Mouse (Mus musculus): ENCODE measurements at regions not wholly inside any gene's neighbourhood (a gene's known extent, or its start where the extent isn't known, plus 50 kb on each side); places are given as distances from the start of the nearest gene placed in this dataset.

GRCm38 (mm10) chr4:66622650-66623394 is 204.6 kb upstream of the Tlr4 start:
- Histone ChIP-seq H3K4me3 (ENCODE audit: low read length) (no peak overlapping the region), H3K27me3 (replicated peaks; ENCODE audit: control insufficient read depth, insufficient read depth, low read length) (no peaks in the 10 kb centered on the region), H3K36me3 (ENCODE audit: control insufficient read depth, insufficient read depth, low read length) (no peaks in the 10 kb centered on the region), H3K27ac (ENCODE audit: low read depth, low read length) (no peak overlapping the region), H3K9ac (ENCODE audit: low read depth, low read length) (no peak overlapping the region), H3K9me3 (ENCODE audit: control insufficient read depth, low read length) (no peaks in the 10 kb centered on the region), H3K4me2 (ENCODE audit: low read length) (no peak overlapping the region), H3K4me1 (ENCODE audit: control insufficient read depth, insufficient read depth, low read depth, low read length) (no peaks in the 10 kb centered on the region)
- WGBS, result 65% methylated on average over 5 of the region's 5 CpGs
- ATAC-seq, result no peak

DNA sequence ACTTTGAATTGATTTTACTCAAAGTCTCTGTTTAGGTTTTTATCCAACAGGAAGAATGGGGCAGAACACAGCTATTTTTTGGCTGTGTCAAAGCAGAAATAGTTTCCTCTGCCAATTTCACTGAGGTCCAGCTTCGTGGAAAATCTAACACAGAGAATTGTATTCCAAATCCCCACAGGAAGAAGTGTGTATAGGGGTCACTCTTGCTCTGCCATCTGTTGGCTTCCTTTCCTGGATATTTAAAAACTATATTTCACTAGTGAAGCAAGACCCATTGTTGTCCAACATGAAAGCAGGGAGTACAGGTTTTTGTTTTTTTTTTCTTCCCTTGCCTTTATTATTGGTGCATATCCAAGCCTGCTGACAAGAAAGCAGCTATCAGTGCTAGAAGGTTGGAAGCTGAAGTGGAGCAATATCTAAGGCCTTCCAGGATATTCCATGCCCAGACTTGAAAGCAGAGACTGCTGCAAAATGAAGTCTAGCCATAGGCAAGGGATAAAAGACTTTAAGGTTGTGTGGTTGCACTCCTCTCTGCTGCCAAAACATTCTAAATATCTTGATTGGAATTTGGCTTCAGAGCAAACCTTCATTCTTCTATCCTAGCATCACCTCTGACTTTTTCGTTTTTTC is 208.5 kb upstream of the Tlr4 start:
- H3K36me3 ChIP-seq (ENCODE audit: control insufficient read depth, insufficient read depth, low read length), result no peaks in the 10 kb centered on the region
- no peak overlapping the region for H3K9ac ChIP-seq (ENCODE audit: low read depth, low read length)
- 69% methylated on average over 2 of the region's 2 CpGs for WGBS
- no peak overlapping the region for H3K4me3 ChIP-seq (ENCODE audit: low read length)
- H3K27me3 ChIP-seq (replicated peaks; ENCODE audit: control insufficient read depth, insufficient read depth, low read length), result no peaks in the 10 kb centered on the region
- H3K4me1 ChIP-seq (ENCODE audit: control insufficient read depth, insufficient read depth, low read depth, low read length), result no peaks in the 10 kb centered on the region
- no peak for ATAC-seq
- H3K4me2 ChIP-seq (ENCODE audit: low read length), result no peak overlapping the region
- H3K27ac ChIP-seq (ENCODE audit: low read depth, low read length), result no peak overlapping the region
- no peaks in the 10 kb centered on the region for H3K9me3 ChIP-seq (ENCODE audit: control insufficient read depth, low read length)

DNA sequence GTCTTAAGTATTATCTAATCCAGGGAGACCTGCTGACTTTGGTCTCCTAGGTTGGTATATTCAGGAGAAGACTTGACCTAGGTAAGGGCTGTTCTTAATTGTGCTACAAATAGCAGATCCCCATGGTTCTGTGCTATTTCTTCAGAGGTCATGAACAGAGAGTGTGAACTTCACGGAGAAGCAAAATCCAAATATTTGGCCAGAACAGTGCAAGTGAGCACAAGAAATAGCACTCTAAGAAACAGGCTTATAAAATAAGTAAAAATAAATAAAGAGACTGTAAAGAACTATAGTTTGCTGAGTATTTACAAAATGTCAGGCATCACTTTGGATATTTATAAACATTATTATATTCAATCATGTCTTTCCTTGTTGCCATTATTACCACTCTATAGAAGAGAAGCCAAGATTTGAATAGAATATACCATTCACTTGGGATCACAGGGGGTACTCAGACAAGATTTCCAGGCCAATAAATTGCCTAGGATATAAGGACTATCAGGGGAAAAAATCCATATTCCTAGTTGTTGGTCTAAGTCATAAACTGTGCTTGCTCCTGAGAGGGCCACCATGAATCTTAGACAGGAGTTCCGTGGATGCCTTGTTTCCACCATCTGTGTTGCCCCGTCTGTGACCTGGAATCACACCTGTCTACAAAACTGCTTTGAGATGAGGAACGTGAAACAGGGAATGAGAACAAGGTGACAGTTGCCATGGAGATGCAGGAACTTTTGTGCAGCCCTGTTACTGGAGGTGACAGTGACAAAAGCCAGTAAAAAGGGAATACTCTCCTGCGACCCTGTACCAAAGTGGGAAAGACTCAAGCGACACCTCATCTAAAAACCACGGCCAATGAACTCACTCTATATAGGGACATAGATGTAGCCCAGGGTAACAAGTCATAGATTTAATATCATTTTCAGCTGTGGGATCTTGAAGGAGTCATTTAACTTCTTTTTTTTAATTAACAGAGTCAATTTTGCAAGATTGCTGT is 209.3 kb upstream of the Tlr4 start:
- Histone ChIP-seq H3K4me2 (ENCODE audit: low read length) (no peak overlapping the region), H3K27ac (ENCODE audit: low read depth, low read length) (no peak overlapping the region), H3K9ac (ENCODE audit: low read depth, low read length) (no peak overlapping the region), H3K4me3 (ENCODE audit: low read length) (no peak overlapping the region), H3K27me3 (replicated peaks; ENCODE audit: control insufficient read depth, insufficient read depth, low read length) (no peaks in the 10 kb centered on the region), H3K36me3 (ENCODE audit: control insufficient read depth, insufficient read depth, low read length) (no peaks in the 10 kb centered on the region), H3K9me3 (ENCODE audit: control insufficient read depth, low read length) (no peaks in the 10 kb centered on the region), H3K4me1 (ENCODE audit: control insufficient read depth, insufficient read depth, low read depth, low read length) (no peaks in the 10 kb centered on the region)
- 81% methylated on average over 7 of the region's 7 CpGs for WGBS
- no peak for ATAC-seq

GRCm38 (mm10) chr4:66617101-66617500 is 210.3 kb upstream of the Tlr4 start:
- no peak overlapping the region for H3K4me2 ChIP-seq (ENCODE audit: low read length)
- 84% methylated on average over 4 of the region's 4 CpGs for WGBS
- H3K27me3 ChIP-seq (replicated peaks; ENCODE audit: control insufficient read depth, insufficient read depth, low read length), result no peaks in the 10 kb centered on the region
- no peak overlapping the region for H3K4me3 ChIP-seq (ENCODE audit: low read length)
- H3K36me3 ChIP-seq (ENCODE audit: control insufficient read depth, insufficient read depth, low read length), result no peaks in the 10 kb centered on the region
- ATAC-seq, result no peak
- H3K27ac ChIP-seq (ENCODE audit: low read depth, low read length), result no peak overlapping the region
- no peaks in the 10 kb centered on the region for H3K4me1 ChIP-seq (ENCODE audit: control insufficient read depth, insufficient read depth, low read depth, low read length)
- no peaks in the 10 kb centered on the region for H3K9me3 ChIP-seq (ENCODE audit: control insufficient read depth, low read length)
- H3K9ac ChIP-seq (ENCODE audit: low read depth, low read length), result no peak overlapping the region

DNA sequence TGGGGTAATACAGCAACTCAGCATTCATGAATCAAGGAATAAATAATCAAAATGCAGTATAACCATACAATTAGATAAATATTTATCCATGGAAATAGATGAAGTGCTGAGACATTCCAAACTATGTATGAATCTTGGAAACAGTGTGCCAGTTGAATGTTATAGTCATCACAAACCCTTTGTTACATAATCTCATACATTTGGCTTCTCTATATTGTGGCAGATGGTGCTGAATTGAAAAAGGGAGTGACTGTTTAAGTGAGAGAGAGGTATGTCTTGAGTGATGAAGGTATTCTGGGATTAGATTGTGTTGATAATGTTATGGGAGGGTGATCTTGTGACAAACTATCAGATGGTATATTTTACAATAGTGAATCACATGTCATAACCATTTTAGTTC is 200.4 kb upstream of the Astn2 start:
- H3K4me2 ChIP-seq (ENCODE audit: low read length), result no peak overlapping the region

DNA sequence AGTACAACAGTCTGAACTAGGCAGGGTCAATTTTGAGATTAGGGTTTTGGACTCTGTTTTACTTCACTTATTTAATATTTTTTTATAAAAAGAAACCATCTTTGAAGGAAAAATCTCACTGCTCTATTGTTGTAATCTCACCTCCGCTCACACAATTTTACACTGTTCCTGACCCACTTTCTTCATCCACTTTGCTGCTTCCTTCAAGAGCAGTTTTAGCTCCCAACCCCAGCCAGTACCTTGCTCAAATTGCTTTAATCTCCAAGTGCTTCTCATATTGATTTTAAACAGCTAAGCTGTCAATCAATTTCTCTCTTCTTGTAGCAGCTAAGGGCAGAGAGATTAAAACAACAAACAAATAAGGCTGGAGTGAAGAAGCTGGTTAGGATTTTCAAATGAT is 194.3 kb upstream of the Astn2 start:
- Histone ChIP-seq H3K4me1 (ENCODE audit: control insufficient read depth, insufficient read depth, low read depth, low read length) (no peaks in the 10 kb centered on the region), H3K4me2 (ENCODE audit: low read length) (no peak overlapping the region), H3K4me3 (ENCODE audit: low read length) (no peak overlapping the region), H3K27me3 (replicated peaks; ENCODE audit: control insufficient read depth, insufficient read depth, low read length) (no peaks in the 10 kb centered on the region), H3K27ac (ENCODE audit: low read depth, low read length) (no peak overlapping the region), H3K36me3 (ENCODE audit: control insufficient read depth, insufficient read depth, low read length) (no peaks in the 10 kb centered on the region), H3K9ac (ENCODE audit: low read depth, low read length) (no peak overlapping the region), H3K9me3 (ENCODE audit: control insufficient read depth, low read length) (no peaks in the 10 kb centered on the region)
- 100% methylated on average over 1 of the region's 1 CpGs for WGBS
- no peak for ATAC-seq

More for the DNA sequence above, 200.4 kb upstream of the Astn2 start:
- no peaks in the 10 kb centered on the region for H3K36me3 ChIP-seq (ENCODE audit: control insufficient read depth, insufficient read depth, low read length)
- H3K27me3 ChIP-seq (replicated peaks; ENCODE audit: control insufficient read depth, insufficient read depth, low read length), result no peaks in the 10 kb centered on the region
- H3K9ac ChIP-seq (ENCODE audit: low read depth, low read length), result no peak overlapping the region
- no peaks in the 10 kb centered on the region for H3K4me1 ChIP-seq (ENCODE audit: control insufficient read depth, insufficient read depth, low read depth, low read length)
- H3K9me3 ChIP-seq (ENCODE audit: control insufficient read depth, low read length), result no peaks in the 10 kb centered on the region
- H3K27ac ChIP-seq (ENCODE audit: low read depth, low read length), result no peak overlapping the region
- no peak overlapping the region for H3K4me3 ChIP-seq (ENCODE audit: low read length)
- no peak for ATAC-seq

DNA sequence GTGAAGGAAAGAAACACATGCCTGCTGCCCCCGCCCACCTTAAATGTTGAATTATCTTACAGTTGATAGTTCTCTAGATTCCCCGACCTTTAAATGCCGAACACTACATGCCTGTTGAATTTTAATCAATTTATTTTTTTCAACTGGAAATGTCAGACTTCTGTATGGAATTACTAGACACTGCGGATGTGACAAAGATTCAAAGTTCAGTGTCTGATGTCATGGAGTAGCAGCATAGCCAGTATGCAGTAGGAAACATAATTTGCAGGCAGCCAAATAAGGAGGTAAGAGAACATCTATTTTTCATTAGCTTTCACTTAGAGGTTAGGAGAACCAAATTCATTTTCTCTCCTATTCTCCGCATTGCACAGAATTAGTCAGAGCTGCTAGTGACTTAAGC is 182.2 kb upstream of the Astn2 start:
- Histone ChIP-seq H3K9me3 (ENCODE audit: control insufficient read depth, low read length) (no peaks in the 10 kb centered on the region), H3K36me3 (ENCODE audit: control insufficient read depth, insufficient read depth, low read length) (no peaks in the 10 kb centered on the region), H3K4me2 (ENCODE audit: low read length) (no peak overlapping the region), H3K9ac (ENCODE audit: low read depth, low read length) (no peak overlapping the region), H3K4me3 (ENCODE audit: low read length) (no peak overlapping the region), H3K27ac (ENCODE audit: low read depth, low read length) (no peak overlapping the region), H3K4me1 (ENCODE audit: control insufficient read depth, insufficient read depth, low read depth, low read length) (peaks cover 3% of the 10 kb centered on the region; the same call in 1 of the 2 replicates), H3K27me3 (replicated peaks; ENCODE audit: control insufficient read depth, insufficient read depth, low read length) (no peaks in the 10 kb centered on the region)
- ATAC-seq, result peak; percentile 42
- 46% methylated on average over 5 of the region's 5 CpGs for WGBS

GRCm38 (mm10) chr4:66586166-66586565 is 181.8 kb upstream of the Astn2 start:
- Histone ChIP-seq H3K9ac (ENCODE audit: low read depth, low read length) (no peak overlapping the region), H3K4me2 (ENCODE audit: low read length) (no peak overlapping the region), H3K36me3 (ENCODE audit: control insufficient read depth, insufficient read depth, low read length) (no peaks in the 10 kb centered on the region), H3K27me3 (replicated peaks; ENCODE audit: control insufficient read depth, insufficient read depth, low read length) (no peaks in the 10 kb centered on the region), H3K9me3 (ENCODE audit: control insufficient read depth, low read length) (no peaks in the 10 kb centered on the region), H3K27ac (ENCODE audit: low read depth, low read length) (no peak overlapping the region), H3K4me1 (ENCODE audit: control insufficient read depth, insufficient read depth, low read depth, low read length) (peaks cover 3% of the 10 kb centered on the region; the same call in 1 of the 2 replicates), H3K4me3 (ENCODE audit: low read length) (no peak overlapping the region)
- peak; percentile 68 for ATAC-seq
- WGBS, result 12% methylated on average over 3 of the region's 3 CpGs

DNA sequence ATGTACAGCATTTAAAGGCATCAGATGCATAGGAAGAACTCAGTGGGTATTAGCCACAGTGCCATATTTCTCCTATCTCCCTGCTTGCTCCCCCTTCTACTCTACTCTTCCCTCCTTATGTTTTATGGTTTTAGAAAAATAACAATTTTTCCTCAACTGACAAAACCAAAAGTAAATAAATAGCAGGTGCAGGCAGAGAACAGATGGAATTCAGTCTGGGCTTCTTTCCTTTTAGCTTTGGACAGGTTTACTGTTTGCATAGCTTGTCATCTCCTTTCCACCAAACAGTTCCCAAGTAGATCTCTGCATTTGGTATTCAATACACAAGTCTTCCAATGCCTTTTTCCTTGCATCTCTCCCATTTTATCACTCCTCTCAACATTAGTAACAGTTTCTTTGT is 152.5 kb upstream of the Astn2 start:
- Histone ChIP-seq H3K36me3 (ENCODE audit: control insufficient read depth, insufficient read depth, low read length) (no peaks in the 10 kb centered on the region), H3K9me3 (ENCODE audit: control insufficient read depth, low read length) (no peaks in the 10 kb centered on the region), H3K27ac (ENCODE audit: low read depth, low read length) (no peak overlapping the region), H3K4me1 (ENCODE audit: control insufficient read depth, insufficient read depth, low read depth, low read length) (no peaks in the 10 kb centered on the region), H3K4me2 (ENCODE audit: low read length) (no peak overlapping the region), H3K9ac (ENCODE audit: low read depth, low read length) (no peak overlapping the region), H3K4me3 (ENCODE audit: low read length) (no peak overlapping the region), H3K27me3 (replicated peaks; ENCODE audit: control insufficient read depth, insufficient read depth, low read length) (no peaks in the 10 kb centered on the region)
- no peak for ATAC-seq
